Mouse (Mus musculus) embryonic facial prominence, embryonic 12.5 days (tissue): ENCODE data around the gene Cabp7. TPM values are rescaled to one million over a fixed set of nuclear protein-coding genes. Genes with fewer than 3 reads are reported as not detected.

ENCODE experiments used
- ATAC-seq: fragments of 200-750 bp; cut with Nextera tagmentation; 2 replicates; pipeline ENCODE4 v1.8.0; 2017; ENCODE audit not compliant: insufficient number of reproducible peaks, insufficient read depth, low FRiP score, low TSS enrichment
- H3K27ac ChIP-seq: fragments of 300-500 bp; sonication (generic); 2 replicates; pipeline ENCODE4 v1.5.1; 2016; ENCODE audit warnings: mild to moderate bottlenecking
- H3K27me3 ChIP-seq: fragments of 300-500 bp; sonication (generic); 2 replicates; pipeline ENCODE4 v1.6.1; 2016; ENCODE audit warnings: mild to moderate bottlenecking, moderate library complexity
- H3K36me3 ChIP-seq: fragments of 300-500 bp; sonication (generic); 2 replicates; pipeline ENCODE4 v1.6.1; 2016; ENCODE audit warnings: mild to moderate bottlenecking
- H3K4me1 ChIP-seq: fragments of 300-500 bp; sonication (generic); 2 replicates; pipeline ENCODE4 v1.6.1; 2016
- H3K4me2 ChIP-seq: fragments of 300-500 bp; sonication (generic); replicated peaks from 2 replicates; pipeline ENCODE4 v1.6.1; 2016; ENCODE audit warnings: mild to moderate bottlenecking, moderate library complexity
- H3K4me3 ChIP-seq: fragments of 300-500 bp; sonication (generic); 2 replicates; pipeline ENCODE4 v1.5.1; 2016; ENCODE audit warnings: mild to moderate bottlenecking
- H3K9ac ChIP-seq: fragments of 300-500 bp; sonication (generic); 2 replicates; pipeline ENCODE4 v1.6.1; 2016; ENCODE audit warnings: mild to moderate bottlenecking, moderate library complexity
- H3K9me3 ChIP-seq: fragments of 300-500 bp; sonication (generic); 2 replicates; pipeline ENCODE4 v1.6.1; 2016; ENCODE audit warnings: mild to moderate bottlenecking, moderate library complexity
- WGBS: fragments of 180-500 bp; shearing (Covaris S2); methylation state at CpG from one replicate; pipeline ENCODE4 v1.1.7; 2016; 5-methylcytosine and 5-hydroxymethylcytosine counted together
- polyA plus RNA-seq: library from polyadenylated mRNA; unstranded; fragments of >200 nt; fragmentation: Nextera tagmentation; extraction: Ambion mirVana; gene quantifications from 2 replicates; pipeline ENCODE4 v1.2.1, GENCODE M21; 2016

The Cabp7 gene
- polyA plus RNA-seq, 1 experiment from 2014 or later: 0.19 TPM

- Histone ChIP-seq H3K4me1 (peaks cover 12% of the 10 kb centered on the region), H3K4me2 (peak overlapping the region; percentile 78), H3K27me3 (no peaks in the 10 kb centered on the region), H3K4me3 (peak overlapping the region; percentile 86), H3K36me3 (peaks cover 18% of the 10 kb centered on the region), H3K9ac (peak overlapping the region; percentile 83), H3K27ac (0 out of 2 replicates have a peak overlapping the region, but pooled peaks have one; percentile 65), H3K9me3 (no peaks in the 10 kb centered on the region)
- 7% methylated on average over 12 of the region's 12 CpGs for WGBS
- ATAC-seq: peak; percentile 50
These were observed 42.9 kb downstream of the Cabp7 start for GRCm38 (mm10) chr11:4703688-4704071.

GRCm38 (mm10) chr11:4700726-4701125 lies 45.9 kb downstream of the Cabp7 start:
- no peak overlapping the region for H3K4me2 ChIP-seq
- ATAC-seq: no peak
- no peaks in the 10 kb centered on the region for H3K27me3 ChIP-seq
- 83% methylated on average over 8 of the region's 8 CpGs for WGBS
- H3K36me3 ChIP-seq: peaks cover 18% of the 10 kb centered on the region
- H3K27ac ChIP-seq: no peak overlapping the region
- H3K9me3 ChIP-seq: no peaks in the 10 kb centered on the region
- H3K9ac ChIP-seq: no peak overlapping the region
- no peak overlapping the region for H3K4me3 ChIP-seq
- peaks cover 12% of the 10 kb centered on the region for H3K4me1 ChIP-seq

GRCm38 (mm10) chr11:4697043-4697983 lies 49.3 kb downstream of the Cabp7 start:
- Histone ChIP-seq H3K27me3 (no peaks in the 10 kb centered on the region), H3K36me3 (peaks cover 17% of the 10 kb centered on the region), H3K9me3 (no peaks in the 10 kb centered on the region), H3K4me3 (no peak overlapping the region), H3K4me1 (no peaks in the 10 kb centered on the region), H3K9ac (no peak overlapping the region), H3K27ac (no peak overlapping the region), H3K4me2 (no peak overlapping the region)
- no peak for ATAC-seq
- 62% methylated on average over 7 of the region's 7 CpGs for WGBS

GRCm38 (mm10) chr11:4692162-4692561 lies 54.4 kb downstream of the Cabp7 start:
- WGBS: 95% methylated on average over 11 of the region's 11 CpGs
- H3K36me3 ChIP-seq: no peaks in the 10 kb centered on the region
- H3K4me2 ChIP-seq: no peak overlapping the region
- no peak overlapping the region for H3K27ac ChIP-seq
- ATAC-seq: no peak
- H3K4me1 ChIP-seq: no peaks in the 10 kb centered on the region
- no peak overlapping the region for H3K9ac ChIP-seq
- H3K4me3 ChIP-seq: no peak overlapping the region
- H3K27me3 ChIP-seq: no peaks in the 10 kb centered on the region
- H3K9me3 ChIP-seq: no peaks in the 10 kb centered on the region

- Histone ChIP-seq H3K9me3 (no peaks in the 10 kb centered on the region), H3K27me3 (no peaks in the 10 kb centered on the region), H3K27ac (no peak overlapping the region), H3K4me3 (no peak overlapping the region), H3K9ac (no peak overlapping the region), H3K4me1 (no peaks in the 10 kb centered on the region), H3K4me2 (no peak overlapping the region), H3K36me3 (no peaks in the 10 kb centered on the region)
- no peak for ATAC-seq
- WGBS: 59% methylated on average over 10 of the region's 10 CpGs
These were observed 55.4 kb downstream of the Cabp7 start for GRCm38 (mm10) chr11:4691213-4691612.

GRCm38 (mm10) chr11:4690353-4690752 lies 56.2 kb downstream of the Cabp7 start:
- Histone ChIP-seq H3K27ac (no peak overlapping the region), H3K4me3 (no peak overlapping the region), H3K4me1 (no peaks in the 10 kb centered on the region), H3K36me3 (no peaks in the 10 kb centered on the region), H3K4me2 (no peak overlapping the region), H3K9me3 (no peaks in the 10 kb centered on the region), H3K27me3 (no peaks in the 10 kb centered on the region), H3K9ac (no peak overlapping the region)
- ATAC-seq: no peak
- WGBS: 82% methylated on average over 7 of the region's 7 CpGs

- no peak overlapping the region for H3K9ac ChIP-seq
- H3K4me2 ChIP-seq: no peak overlapping the region
- no peak for ATAC-seq
- H3K36me3 ChIP-seq: peaks cover 7% of the 10 kb centered on the region; the same call in 1 of the 2 replicates
- H3K4me1 ChIP-seq: no peaks in the 10 kb centered on the region
- H3K4me3 ChIP-seq: no peak overlapping the region
- 68% methylated on average over 11 of the region's 11 CpGs for WGBS
- H3K27ac ChIP-seq: no peak overlapping the region
- no peaks in the 10 kb centered on the region for H3K27me3 ChIP-seq
- no peaks in the 10 kb centered on the region for H3K9me3 ChIP-seq
These were observed 57.8 kb downstream of the Cabp7 start for GRCm38 (mm10) chr11:4688632-4689380.

GRCm38 (mm10) chr11:4687874-4688273 lies 58.7 kb downstream of the Cabp7 start:
- Histone ChIP-seq H3K9me3 (no peaks in the 10 kb centered on the region), H3K4me1 (no peaks in the 10 kb centered on the region), H3K4me2 (no peak overlapping the region), H3K27me3 (no peaks in the 10 kb centered on the region), H3K36me3 (peaks cover 16% of the 10 kb centered on the region), H3K27ac (no peak overlapping the region), H3K4me3 (no peak overlapping the region), H3K9ac (no peak overlapping the region)
- no peak for ATAC-seq
- 60% methylated on average over 3 of the region's 3 CpGs for WGBS

- Histone ChIP-seq H3K4me3 (no peak overlapping the region), H3K4me2 (no peak overlapping the region), H3K27ac (no peak overlapping the region), H3K27me3 (no peaks in the 10 kb centered on the region), H3K9me3 (no peaks in the 10 kb centered on the region), H3K36me3 (peaks cover 24% of the 10 kb centered on the region), H3K4me1 (no peaks in the 10 kb centered on the region), H3K9ac (no peak overlapping the region)
- WGBS: 70% methylated on average over 3 of the region's 3 CpGs
- no peak for ATAC-seq
These were observed 59.6 kb downstream of the Cabp7 start for GRCm38 (mm10) chr11:4687027-4687426.

Other genes starting within 250 kb of the Cabp7 start
- gene Mtmr3, start 151.9 kb downstream of the Cabp7 start, polyA plus RNA-seq: 37.0 and 37.9 TPM in 2 replicates
- not detected in 2 replicates for gene Gm11032, start 126.7 kb downstream of the Cabp7 start, polyA plus RNA-seq
- 38.8 and 40.1 TPM in 2 replicates for gene Ascc2, start 109.0 kb downstream of the Cabp7 start, polyA plus RNA-seq
- gene Uqcr10, start 42.4 kb downstream of the Cabp7 start, polyA plus RNA-seq: 641 and 685 TPM in 2 replicates
- gene Zmat5, start 42.1 kb downstream of the Cabp7 start, polyA plus RNA-seq: 60.7 and 65.3 TPM in 2 replicates
- 70.5 and 73.3 TPM in 2 replicates for gene Nf2, start 102.8 kb upstream of the Cabp7 start, polyA plus RNA-seq
- 81.4 and 81.8 TPM in 2 replicates for gene Nipsnap1, start 127.2 kb upstream of the Cabp7 start, polyA plus RNA-seq
- 42.3 and 44.1 TPM in 2 replicates for gene Thoc5, start 148.5 kb upstream of the Cabp7 start, polyA plus RNA-seq
- gene Nefh, start 201.3 kb upstream of the Cabp7 start, polyA plus RNA-seq: 0.65 and 1.0 TPM in 2 replicates
- 54.8 and 55.3 TPM in 2 replicates for gene Ap1b1, start 240.0 kb upstream of the Cabp7 start, polyA plus RNA-seq